Mouse (Mus musculus) testis, adult 2 months (tissue): ENCODE results near the gene C2cd5.

Source experiments
- CTCF ChIP-seq: fragments of 200-500 bp; IDR thresholded peaks from 2 replicates; pipeline ENCODE4 v1.5.1; 2012; ENCODE audit warnings: low read depth, mild to moderate bottlenecking, inconsistent platforms, low read length, moderate library complexity; ENCODE audit not compliant: control insufficient read depth, insufficient read depth, insufficient replicate concordance
- POLR2A ChIP-seq: fragments of 200-500 bp; IDR thresholded peaks from 2 replicates; pipeline ENCODE4 v1.6.1; 2012; ENCODE audit warnings: low read depth, mild to moderate bottlenecking, inconsistent platforms, low read length, moderate library complexity; ENCODE audit not compliant: control insufficient read depth

DNA sequence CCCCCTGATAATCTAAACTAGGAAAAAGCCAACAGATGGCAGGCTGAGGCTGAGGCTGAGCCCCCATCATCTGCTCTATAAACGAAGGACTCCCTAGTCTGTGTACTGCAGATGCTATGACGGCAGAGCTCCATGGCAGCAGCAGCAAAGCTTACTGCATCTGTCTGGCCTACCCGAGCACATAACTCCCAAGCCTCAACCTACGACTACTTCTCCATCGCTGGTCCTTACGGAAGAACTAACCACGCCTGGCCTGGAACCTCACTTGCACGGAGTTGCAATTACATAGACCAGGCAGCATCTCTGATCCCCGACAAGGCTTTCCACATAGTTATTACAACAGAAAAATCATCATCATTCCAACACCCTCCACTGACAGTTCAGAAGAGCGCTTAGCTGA is 23.5 kb downstream of the C2cd5 start:
- TF ChIP-seq CTCF = no peak
- TF ChIP-seq POLR2A = no peak
